Mouse (Mus musculus): ENCODE measurements around the gene Rspo3.

- TF ChIP-seq POLR2A (IDR thresholded peaks at IDR 0.05; ENCODE audit: insufficient read length, low read depth) (no peak), MAX (IDR thresholded peaks at IDR 0.05; ENCODE audit: low read depth) (no peak), POLR2AphosphoS2 (IDR thresholded peaks at IDR 0.05; ENCODE audit: insufficient read length, low read depth) (no peak), MYOG (IDR thresholded peaks at IDR 0.05; ENCODE audit: control insufficient read depth in 1 of 3, insufficient read depth in 1 of 3, insufficient read length in 2 of 3, low read depth in 2 of 3) (no peak), CEBPB (IDR thresholded peaks at IDR 0.05; ENCODE audit: insufficient read depth, poor library complexity, severe bottlenecking) (no peak), TCF12 (IDR thresholded peaks at IDR 0.05; ENCODE audit: insufficient read depth, poor library complexity, severe bottlenecking) (no peak), SRF (IDR thresholded peaks at IDR 0.05; ENCODE audit: control insufficient read depth, insufficient read length, low read depth) (no peak), E2F4 (IDR thresholded peaks at IDR 0.05; ENCODE audit: insufficient read depth) (no peak), TCF3 (IDR thresholded peaks at IDR 0.05; ENCODE audit: insufficient read length, low read depth) (no peak), USF1 (IDR thresholded peaks at IDR 0.05; ENCODE audit: low read depth) (no peak), MYOD1 (IDR thresholded peaks at IDR 0.05; ENCODE audit: control insufficient read depth in 1 of 3, insufficient read length in 2 of 3, low read depth in 2 of 3) (peak in 2 of 3 experiments; percentile 39 to 62)
Observed at GRCm38 (mm10) chr10:29426660-29427059, 109.0 kb downstream of the Rspo3 start.

All from myocyte (in vitro differentiated cells).